Mouse (Mus musculus) telencephalon, adult 2 months (tissue): ENCODE results near the gene Hdgfl1.

Experiments used
- DNase-seq: peaks from one replicate; pipeline ENCODE4 v3.0.0-alpha.2; 2011; ENCODE audit warnings: low read depth, low spot score

The Hdgfl1 gene

DNA sequence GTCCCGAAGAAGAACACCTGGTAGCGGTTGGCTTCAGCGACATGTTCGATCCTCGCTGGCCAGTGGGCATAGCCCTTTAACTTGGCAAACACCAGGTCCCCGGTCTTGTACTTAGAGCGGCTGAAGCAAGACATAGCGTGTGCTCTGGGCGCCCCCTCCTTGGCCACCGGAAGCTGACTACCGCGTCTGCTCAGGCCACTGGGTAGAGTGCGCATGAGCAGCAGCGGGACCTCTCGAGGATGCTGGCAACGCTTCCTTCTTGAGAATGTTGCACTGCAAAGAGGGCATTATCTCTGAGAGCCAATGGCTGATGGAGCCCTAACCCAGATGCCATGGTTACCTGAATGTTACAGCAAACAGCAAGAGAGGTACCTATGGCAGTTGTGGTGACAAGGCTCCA is at the start of gene Hdgfl1:
Gene Hdgfl1 (minus strand): TSS at position 211 of the 400 bp plus-strand sequence.
- no peak for DNase-seq

GRCm38 (mm10) chr13:26795460-26795859 is 25.5 kb upstream of the Hdgfl1 start:
- no peak for DNase-seq

- DNase-seq = no peak
Measured at GRCm38 (mm10) chr13:26769424-26769823, 541 bp downstream of the Hdgfl1 start.

GRCm38 (mm10) chr13:26761966-26762803 is 7.8 kb downstream of the Hdgfl1 start:
- no peak for DNase-seq

- DNase-seq = no peak
Measured at GRCm38 (mm10) chr13:26752863-26753262, 17.1 kb downstream of the Hdgfl1 start.

GRCm38 (mm10) chr13:26752414-26752813 is 17.6 kb downstream of the Hdgfl1 start:
- no peak for DNase-seq

DNA sequence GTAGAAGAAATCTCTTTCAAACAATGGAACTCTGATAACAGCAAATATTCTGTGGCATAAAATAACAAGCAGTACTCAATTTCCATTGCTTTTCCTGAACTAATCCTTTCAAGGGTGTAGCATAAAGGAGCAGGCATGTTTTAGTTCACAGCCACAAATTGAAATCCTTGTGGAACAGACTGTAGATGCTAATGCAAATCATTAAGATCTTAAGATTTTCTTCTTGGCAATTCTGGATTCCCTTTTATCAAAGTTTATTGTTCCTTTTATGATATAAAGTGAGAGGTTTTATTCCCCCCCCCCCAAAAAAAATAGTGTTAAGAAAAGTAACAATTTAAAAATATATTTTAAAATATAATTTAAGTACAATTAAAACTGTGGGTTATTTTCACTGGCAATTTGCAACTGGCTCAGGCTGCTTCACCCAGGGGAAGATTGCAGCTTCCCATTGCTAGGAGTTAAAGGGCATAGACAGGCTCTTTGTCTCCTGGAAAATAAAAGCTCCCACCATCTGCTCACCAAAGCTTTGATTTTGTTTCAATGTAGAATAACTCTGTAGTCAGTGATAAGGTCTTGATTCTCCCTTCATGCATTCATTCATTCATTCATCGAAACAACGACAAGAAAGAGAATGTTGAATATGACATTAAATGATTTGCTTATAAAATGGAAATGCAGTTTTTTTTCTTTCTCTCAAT is 24.1 kb downstream of the Hdgfl1 start:
- DNase-seq = no peak

GRCm38 (mm10) chr13:26745059-26745759 is 24.8 kb downstream of the Hdgfl1 start:
- no peak for DNase-seq

GRCm38 (mm10) chr13:26744068-26744467 is 25.9 kb downstream of the Hdgfl1 start:
- DNase-seq = no peak

GRCm38 (mm10) chr13:26734981-26735380 is 35.0 kb downstream of the Hdgfl1 start:
- DNase-seq = no peak

- DNase-seq = no peak
Measured at GRCm38 (mm10) chr13:26724250-26724649, 45.7 kb downstream of the Hdgfl1 start.

GRCm38 (mm10) chr13:26721333-26721732 is 48.6 kb downstream of the Hdgfl1 start:
- no peak for DNase-seq

DNA sequence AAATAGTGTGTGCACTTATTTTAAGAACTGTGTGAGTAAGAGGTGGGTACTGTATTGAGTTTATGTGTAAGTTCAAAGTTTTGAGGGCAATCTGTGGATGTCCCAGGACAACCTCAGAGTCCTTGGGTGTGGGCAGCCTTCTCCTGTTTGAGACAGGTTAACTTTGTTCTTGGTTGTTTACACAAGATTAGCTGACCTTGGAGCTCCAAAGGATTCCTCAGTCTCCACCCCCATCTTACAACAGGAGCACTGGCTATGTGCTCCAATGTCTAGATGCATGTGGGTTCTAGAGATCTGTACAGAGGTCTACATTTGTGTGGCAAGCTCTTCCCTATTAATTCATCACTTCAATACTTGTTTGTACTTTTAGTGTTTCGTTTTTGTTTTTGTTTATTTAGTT is 49.0 kb downstream of the Hdgfl1 start:
- DNase-seq = no peak

DNA sequence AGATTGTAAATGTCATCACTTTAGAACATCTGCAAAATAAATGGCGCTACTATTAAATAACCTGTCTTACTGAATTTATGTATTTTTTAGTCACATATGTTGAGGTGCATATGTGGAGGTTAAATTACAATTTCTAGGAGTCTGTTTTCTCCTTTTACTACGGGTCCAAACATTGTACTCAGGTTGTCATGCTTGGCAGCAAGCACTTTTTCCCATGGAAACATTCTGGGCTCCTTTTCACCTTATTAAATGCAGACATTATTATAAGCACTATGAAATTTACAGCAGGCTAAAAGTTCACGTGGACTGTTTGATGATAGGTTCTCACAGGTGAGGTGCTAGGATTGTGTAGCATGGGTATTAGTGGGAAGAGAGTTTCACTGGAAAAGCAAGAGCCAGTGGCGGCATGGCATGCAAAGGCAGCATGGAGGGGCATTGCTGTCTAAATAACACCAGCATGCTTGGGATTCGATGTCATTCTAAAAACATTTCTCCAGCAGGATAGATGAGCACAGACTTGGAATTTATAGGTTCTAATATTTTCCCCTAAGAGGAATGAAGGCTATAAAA is 50.7 kb downstream of the Hdgfl1 start:
- DNase-seq = no peak
